In genomic region chr11:91342629-91343028, GRCm38 (mm10) we compare ENCODE assay signal across 26 mouse cellular contexts.
"Had no signal": no experiment of that assay in that cellular context is flagged by ENCODE, and none has a peak within 500 bp of the region (broad histone marks: within the 10 kb centered on the region; RNA-seq: fewer than 3 reads in every experiment).

No protein-coding gene starts in this region.

- H3K4me1 ChIP-seq: heart, embryonic 13.5 days; heart, embryonic 15.5 days; hindbrain, embryonic 13.5 days; hindbrain, embryonic 15.5 days; kidney, embryonic 15.5 days; limb, embryonic 13.5 days; limb, embryonic 15.5 days; liver, embryonic 12.5 days had no signal

- ATAC-seq: hindbrain, postnatal 0 days; intestine, embryonic 16.5 days; liver, embryonic 12.5 days had no signal

- DNase-seq: gastrocnemius, postnatal 14 days; gastrocnemius, postnatal 36 days; heart, adult 11 months; heart, adult 2 months; heart, postnatal 14 days; heart, postnatal 36 days; kidney, adult 11 months; kidney, adult 2 months; kidney, adult 9 months; kidney, postnatal 14 days; kidney, postnatal 36 days; layer of hippocampus, adult 9-11 months; layer of hippocampus, postnatal 36 days; left cerebral cortex, postnatal 4 days had no signal

- H3K27ac ChIP-seq: heart, adult 2 months; heart, embryonic 13.5 days; heart, embryonic 15.5 days; hindbrain, embryonic 13.5 days; hindbrain, embryonic 15.5 days; hindbrain, postnatal 0 days; kidney, embryonic 15.5 days; kidney, postnatal 0 days; limb, embryonic 13.5 days; limb, embryonic 15.5 days; liver, embryonic 12.5 days had no signal

- H3K9me3 ChIP-seq: heart, embryonic 13.5 days; heart, embryonic 15.5 days; hindbrain, embryonic 13.5 days; hindbrain, embryonic 15.5 days; kidney, embryonic 15.5 days; limb, embryonic 13.5 days; limb, embryonic 15.5 days; liver, embryonic 12.5 days had no signal

- H3K27me3 ChIP-seq: heart, embryonic 13.5 days; heart, embryonic 15.5 days; hindbrain, embryonic 13.5 days; hindbrain, embryonic 15.5 days; kidney, embryonic 15.5 days; limb, embryonic 13.5 days; limb, embryonic 15.5 days; liver, embryonic 12.5 days had no signal

- H3K4me3 ChIP-seq: heart, adult 2 months; heart, embryonic 13.5 days; heart, embryonic 15.5 days; hindbrain, embryonic 13.5 days; hindbrain, embryonic 15.5 days; kidney, embryonic 15.5 days; limb, embryonic 13.5 days; limb, embryonic 15.5 days; liver, embryonic 12.5 days had no signal

- H3K9ac ChIP-seq: heart, embryonic 13.5 days; heart, embryonic 15.5 days; hindbrain, embryonic 13.5 days; hindbrain, embryonic 15.5 days; kidney, embryonic 15.5 days; limb, embryonic 13.5 days; limb, embryonic 15.5 days; liver, embryonic 12.5 days had no signal

- H3K4me2 ChIP-seq: heart, embryonic 11.5 days; heart, embryonic 13.5 days; heart, embryonic 15.5 days; hindbrain, embryonic 13.5 days; hindbrain, embryonic 15.5 days; kidney, embryonic 15.5 days; limb, embryonic 13.5 days; limb, embryonic 15.5 days; liver, embryonic 12.5 days had no signal

- H3K36me3 ChIP-seq: heart, embryonic 13.5 days; heart, embryonic 15.5 days; hindbrain, embryonic 13.5 days; hindbrain, embryonic 15.5 days; kidney, embryonic 15.5 days; limb, embryonic 13.5 days; limb, embryonic 15.5 days; liver, embryonic 12.5 days had no signal
